Mouse (Mus musculus): ENCODE results near the gene Gemin2.

DNA sequence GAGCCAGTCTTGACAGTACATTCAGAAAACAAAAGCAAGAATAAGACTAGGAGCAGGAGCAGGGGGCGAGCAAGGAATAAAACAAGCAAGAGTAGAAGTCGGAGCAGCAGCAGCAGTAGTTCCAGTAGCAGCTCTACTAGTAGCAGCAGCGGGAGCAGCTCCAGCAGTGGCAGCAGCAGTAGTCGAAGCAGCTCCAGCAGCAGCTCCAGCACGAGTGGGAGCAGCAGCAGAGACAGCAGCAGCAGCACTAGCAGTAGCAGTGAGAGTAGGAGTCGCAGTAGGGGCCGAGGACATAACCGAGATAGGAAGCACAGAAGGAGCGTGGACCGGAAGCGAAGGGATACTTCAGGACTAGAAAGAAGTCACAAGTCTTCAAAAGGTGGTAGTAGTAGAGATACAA, 59.1 kb downstream of the Gemin2 start:
- TF ChIP-seq POLR2A (IDR thresholded peaks at IDR 0.05; ENCODE audit: extremely low read depth, insufficient read depth, low read length): no peak
- no peak for TF ChIP-seq CTCF (IDR thresholded peaks at IDR 0.05; ENCODE audit: low read depth, low read length)
